Mouse (Mus musculus) ovary, postnatal 10 days (tissue): Measurements from ENCODE around the gene Prpf39.

Source experiments
- DNase-seq: peaks from one replicate; pipeline ENCODE4 v3.0.0; 2022; ENCODE audit warnings: low spot score

Prpf39 gene

GRCm38 (mm10) chr12:65036190-65036870 lies at the start of gene Prpf39:
Gene Prpf39 (plus strand): TSS chr12:65036333.
- peak; percentile 82 for DNase-seq

- DNase-seq: no peak
These were observed 28.4 kb upstream of the Prpf39 start for GRCm38 (mm10) chr12:65007725-65008124.

- no peak for DNase-seq
These were observed 13.3 kb upstream of the Prpf39 start for GRCm38 (mm10) chr12:65022842-65023241.

- DNase-seq: no peak
These were observed 319 bp upstream of the Prpf39 start for GRCm38 (mm10) chr12:65035839-65036189.

GRCm38 (mm10) chr12:65036892-65037545 lies 886 bp downstream of the Prpf39 start:
- no peak for DNase-seq

GRCm38 (mm10) chr12:65037546-65037937 lies 1.4 kb downstream of the Prpf39 start:
- DNase-seq: no peak

GRCm38 (mm10) chr12:65048799-65049198 lies 12.7 kb downstream of the Prpf39 start:
- no peak for DNase-seq

GRCm38 (mm10) chr12:65058203-65058602 lies 22.1 kb downstream of the Prpf39 start:
- no peak for DNase-seq

GRCm38 (mm10) chr12:65061082-65061481 lies 24.9 kb downstream of the Prpf39 start:
- no peak for DNase-seq

GRCm38 (mm10) chr12:65065241-65065640 lies 29.1 kb downstream of the Prpf39 start:
- no peak for DNase-seq

- no peak for DNase-seq
These were observed 30.1 kb downstream of the Prpf39 start for GRCm38 (mm10) chr12:65066234-65066633.

- DNase-seq: no peak
These were observed 32.3 kb downstream of the Prpf39 start for GRCm38 (mm10) chr12:65068409-65068808.

GRCm38 (mm10) chr12:65072911-65073610 lies 36.9 kb downstream of the Prpf39 start:
- DNase-seq: no peak

GRCm38 (mm10) chr12:65073611-65074178 lies 37.6 kb downstream of the Prpf39 start, which contains the start of gene Fkbp3:
Gene Fkbp3 (minus strand): TSS chr12:65074007.
- DNase-seq: peak; percentile 90

- DNase-seq: no peak
These were observed 38.5 kb downstream of the Prpf39 start for GRCm38 (mm10) chr12:65074651-65075050.

GRCm38 (mm10) chr12:65075085-65075732 lies 39.1 kb downstream of the Prpf39 start, which contains the start of gene Fancm:
Gene Fancm (plus strand): TSS chr12:65075603.
- DNase-seq: peak; percentile 71

- no peak for DNase-seq
These were observed 39.7 kb downstream of the Prpf39 start for GRCm38 (mm10) chr12:65075733-65076310.

- no peak for DNase-seq
These were observed 40.8 kb downstream of the Prpf39 start for GRCm38 (mm10) chr12:65076906-65077305.

- DNase-seq: no peak
These were observed 72.6 kb downstream of the Prpf39 start for GRCm38 (mm10) chr12:65108746-65109145.

- DNase-seq: no peak
These were observed 75.4 kb downstream of the Prpf39 start for GRCm38 (mm10) chr12:65111503-65111902.

- no peak for DNase-seq
These were observed 76.7 kb downstream of the Prpf39 start for GRCm38 (mm10) chr12:65112811-65113210.
